Mouse (Mus musculus) kidney, adult 18-20 months (tissue): ENCODE measurements at regions not wholly inside any gene's neighbourhood (a gene's known extent, or its start where the extent isn't known, plus 50 kb on each side); places are given as distances from the start of the nearest gene placed in this dataset.

Experiments
- DNase-seq: peaks from one replicate; pipeline ENCODE4 v3.0.0; 2021

GRCm38 (mm10) chr7:130095141-130095540 is 425.0 kb downstream of the Ate1 start:
- no peak for DNase-seq

- DNase-seq = no peak
Measured at GRCm38 (mm10) chr7:130098606-130099005, 421.6 kb downstream of the Ate1 start.

- DNase-seq = no peak
Measured at GRCm38 (mm10) chr7:130102671-130103070, 417.5 kb downstream of the Ate1 start.

- DNase-seq = no peak
Measured at GRCm38 (mm10) chr7:130106961-130107360, 413.2 kb downstream of the Ate1 start.

GRCm38 (mm10) chr7:130108362-130108761 is 411.8 kb downstream of the Ate1 start:
- no peak for DNase-seq
